Comparison of ENCODE assay signal across 28 mouse cellular contexts in the genomic region with DNA sequence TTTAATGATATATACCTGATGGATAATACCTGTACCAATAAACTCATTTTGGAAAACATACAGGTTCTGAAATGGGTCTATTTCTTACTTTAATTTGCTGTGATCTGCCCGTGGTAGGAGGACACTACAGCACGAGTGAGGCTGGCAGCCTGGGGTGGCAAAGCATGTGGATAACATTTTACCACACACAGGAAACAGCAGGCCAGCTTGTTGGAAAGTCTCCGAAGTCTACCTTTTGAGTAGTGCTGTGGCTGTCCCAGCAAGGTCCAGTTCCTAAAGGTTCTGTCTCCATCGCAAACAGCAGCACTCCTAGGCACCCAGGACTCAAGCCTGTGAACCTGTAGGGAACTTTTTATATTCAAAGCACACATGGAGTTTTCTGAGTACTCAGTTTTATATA.
"Had no signal": no experiment of that assay in that cellular context is flagged by ENCODE, and none has a peak within 500 bp of the region (broad histone marks: within the 10 kb centered on the region; RNA-seq: fewer than 3 reads in every experiment).

No protein-coding gene starts in this region.

- DNase-seq: cerebellum, adult 2 months; cerebellum, adult 8-10 months; cerebellum, adult 9-10 months; cerebellum, adult 9-11 months; cerebellum, postnatal 10 days; cerebellum, postnatal 14 days; cerebellum, postnatal 25 days; cerebellum, postnatal 36 days; embryo, embryonic 11 days; forebrain, postnatal 0 days; gastrocnemius, adult 2 months; gastrocnemius, postnatal 10 days; gastrocnemius, postnatal 14 days; gastrocnemius, postnatal 25 days; gastrocnemius, postnatal 36 days; heart, adult 18-20 months; heart, adult 2 months had no signal

- H3K9me3 ChIP-seq: embryonic facial prominence, embryonic 10.5 days; embryonic facial prominence, embryonic 12.5 days; embryonic facial prominence, embryonic 13.5 days; embryonic facial prominence, embryonic 15.5 days; forebrain, embryonic 10.5 days; forebrain, embryonic 12.5 days; forebrain, embryonic 13.5 days; forebrain, embryonic 15.5 days had no signal

- H3K27ac ChIP-seq: embryonic facial prominence, embryonic 10.5 days; embryonic facial prominence, embryonic 12.5 days; embryonic facial prominence, embryonic 13.5 days; embryonic facial prominence, embryonic 15.5 days; forebrain, embryonic 10.5 days; forebrain, embryonic 12.5 days; forebrain, embryonic 13.5 days; forebrain, embryonic 15.5 days; gastrocnemius, adult 2 months; heart, adult 2 months had no signal

- H3K4me1 ChIP-seq: forebrain, embryonic 10.5 days had no signal

- H3K9ac ChIP-seq: embryonic facial prominence, embryonic 12.5 days; embryonic facial prominence, embryonic 13.5 days; embryonic facial prominence, embryonic 15.5 days; forebrain, embryonic 12.5 days; forebrain, embryonic 13.5 days; forebrain, embryonic 15.5 days; forebrain, postnatal 0 days had no signal

- H3K27me3 ChIP-seq: embryonic facial prominence, embryonic 12.5 days; embryonic facial prominence, embryonic 13.5 days; embryonic facial prominence, embryonic 15.5 days; forebrain, embryonic 12.5 days; forebrain, embryonic 13.5 days; forebrain, embryonic 15.5 days had no signal

- ATAC-seq: forebrain, embryonic 13.5 days; forebrain, embryonic 14.5 days; forebrain, embryonic 15.5 days; forebrain, embryonic 16.5 days; forebrain, postnatal 0 days had no signal

- H3K4me3 ChIP-seq: embryonic facial prominence, embryonic 10.5 days; embryonic facial prominence, embryonic 12.5 days; embryonic facial prominence, embryonic 13.5 days; embryonic facial prominence, embryonic 15.5 days; erythroblast, embryonic 14.5 days; forebrain, embryonic 10.5 days; forebrain, embryonic 12.5 days; forebrain, embryonic 13.5 days; forebrain, embryonic 15.5 days; gastrocnemius, adult 2 months; heart, adult 2 months had no signal

- H3K36me3 ChIP-seq: embryonic facial prominence, embryonic 12.5 days; embryonic facial prominence, embryonic 13.5 days; embryonic facial prominence, embryonic 15.5 days; forebrain, embryonic 12.5 days; forebrain, embryonic 15.5 days had no signal

- H3K4me2 ChIP-seq: embryonic facial prominence, embryonic 12.5 days; embryonic facial prominence, embryonic 13.5 days; embryonic facial prominence, embryonic 15.5 days; forebrain, embryonic 12.5 days; forebrain, embryonic 13.5 days; forebrain, embryonic 15.5 days had no signal
